Mouse (Mus musculus): ENCODE data around the gene Ccdc142.

Ccdc142 gene

DNA sequence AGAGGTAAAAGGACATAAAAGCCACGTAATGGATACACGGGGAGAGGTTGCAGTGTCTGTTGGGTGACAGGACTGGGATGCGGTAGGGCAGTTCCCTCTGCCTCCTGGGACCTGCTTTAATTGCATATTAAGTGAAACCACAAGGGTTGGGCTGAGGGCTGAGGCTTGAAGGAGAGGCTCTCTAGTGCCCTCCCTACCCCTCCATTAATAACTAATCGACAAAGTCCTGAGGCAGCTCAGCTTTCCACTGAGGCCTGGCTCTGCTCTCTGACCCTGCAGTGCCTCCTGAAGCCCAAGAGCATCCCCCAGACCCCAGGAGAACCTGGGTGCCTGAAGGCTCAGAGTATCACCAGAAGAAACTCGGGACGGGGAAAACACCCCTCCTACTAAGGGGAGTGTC lies 16.9 kb upstream of the Ccdc142 start:
- no peak for DNase-seq (ENCODE audit: low spot score)

DNA sequence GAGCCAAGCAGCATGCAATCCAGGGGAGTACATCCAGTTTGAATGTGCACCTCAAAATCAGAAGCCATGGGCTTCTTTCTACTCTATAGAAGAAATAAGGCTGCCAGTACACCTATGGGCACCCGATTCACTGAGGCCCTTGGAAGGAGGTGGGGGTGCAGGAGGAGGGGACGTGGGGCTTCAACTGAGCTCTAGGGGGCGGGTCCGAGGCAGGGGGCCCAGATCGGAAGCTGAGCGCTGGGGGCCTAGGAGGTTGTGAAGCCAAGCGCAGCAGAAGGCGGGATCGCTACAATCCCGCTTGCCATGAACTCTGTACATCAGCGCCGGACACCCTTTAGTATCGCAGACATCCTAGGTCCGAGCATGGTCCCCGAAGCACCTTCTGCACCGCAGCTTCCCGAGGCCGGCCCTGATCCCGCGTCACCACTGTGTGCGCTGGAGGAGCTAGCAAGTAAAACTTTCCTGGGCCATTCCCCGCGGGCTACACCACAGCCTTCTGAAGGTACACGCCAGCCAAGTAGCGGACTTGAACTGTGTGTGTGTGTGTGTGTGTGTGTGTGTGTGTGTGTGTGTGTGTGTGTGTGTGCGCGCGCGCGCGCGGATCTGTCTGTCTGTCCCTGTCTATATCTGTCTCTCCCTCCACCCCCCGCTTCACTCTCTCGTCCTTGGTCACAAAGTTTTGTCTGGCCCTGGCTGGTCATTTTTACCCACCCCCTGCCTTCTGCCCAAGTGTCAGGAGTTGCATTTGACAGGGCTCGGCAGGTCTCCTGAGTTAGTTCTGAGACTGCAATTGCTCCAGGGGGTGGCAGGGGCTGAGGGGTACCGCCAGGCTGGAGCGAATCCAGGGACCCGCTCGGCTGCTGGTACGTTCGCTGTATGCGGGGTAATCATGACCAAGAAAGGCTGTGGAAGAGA lies 15.0 kb upstream of the Ccdc142 start, which contains the start of gene Lbx2:
Lbx2 (plus strand) TSS at position 247 of the 915 bp plus-strand sequence.
- no peak for DNase-seq (ENCODE audit: low spot score)

DNA sequence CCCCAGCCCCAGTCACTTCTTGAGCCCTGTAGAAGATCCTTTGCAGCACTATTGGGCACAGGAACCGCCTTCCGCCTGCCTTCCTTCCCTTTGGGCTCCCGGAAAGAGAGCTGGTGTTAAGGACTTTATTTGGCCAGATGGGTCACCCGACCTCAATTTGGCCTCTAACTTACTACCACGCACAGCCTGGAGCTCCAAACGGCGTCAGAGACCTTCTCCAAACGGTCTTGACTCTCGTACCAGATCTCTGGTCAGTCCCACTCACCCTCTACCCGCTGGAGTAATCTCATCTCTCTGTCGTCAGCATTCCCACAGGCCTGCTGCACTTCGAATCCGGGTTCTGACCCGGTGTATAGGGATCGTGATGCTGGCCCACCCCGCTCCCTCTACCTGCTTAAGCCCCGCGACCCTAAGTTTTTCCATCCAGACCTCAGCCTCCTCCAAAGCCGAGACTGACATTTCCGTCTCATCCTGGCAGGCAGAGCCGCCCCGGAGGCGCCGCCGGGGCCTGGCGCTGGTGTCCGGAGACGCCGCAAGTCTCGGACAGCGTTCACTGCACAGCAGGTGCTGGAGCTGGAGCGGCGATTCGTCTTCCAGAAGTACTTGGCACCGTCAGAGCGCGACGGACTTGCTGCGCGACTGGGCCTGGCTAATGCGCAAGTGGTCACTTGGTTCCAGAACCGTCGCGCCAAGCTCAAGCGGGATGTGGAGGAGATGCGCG lies 14.0 kb upstream of the Ccdc142 start:
- peak; percentile 71 for DNase-seq (ENCODE audit: low spot score)

DNA sequence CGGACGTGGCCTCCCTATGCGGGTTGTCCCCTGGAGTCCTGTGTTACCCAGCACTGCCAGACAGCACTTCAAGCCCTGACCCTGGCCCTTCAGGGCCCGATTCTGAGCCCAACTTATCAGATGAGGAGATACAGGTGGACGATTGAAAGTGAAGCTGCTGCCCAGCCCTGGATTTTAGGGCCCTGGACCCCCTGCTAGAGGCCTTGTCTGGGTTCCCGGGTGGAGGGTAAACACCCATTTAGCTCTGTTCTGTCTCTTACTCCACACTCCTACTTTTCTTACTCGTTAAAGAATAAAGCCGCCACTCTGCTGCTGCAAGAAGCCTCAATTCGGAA lies 13.5 kb upstream of the Ccdc142 start:
- DNase-seq (ENCODE audit: low spot score): no peak

DNA sequence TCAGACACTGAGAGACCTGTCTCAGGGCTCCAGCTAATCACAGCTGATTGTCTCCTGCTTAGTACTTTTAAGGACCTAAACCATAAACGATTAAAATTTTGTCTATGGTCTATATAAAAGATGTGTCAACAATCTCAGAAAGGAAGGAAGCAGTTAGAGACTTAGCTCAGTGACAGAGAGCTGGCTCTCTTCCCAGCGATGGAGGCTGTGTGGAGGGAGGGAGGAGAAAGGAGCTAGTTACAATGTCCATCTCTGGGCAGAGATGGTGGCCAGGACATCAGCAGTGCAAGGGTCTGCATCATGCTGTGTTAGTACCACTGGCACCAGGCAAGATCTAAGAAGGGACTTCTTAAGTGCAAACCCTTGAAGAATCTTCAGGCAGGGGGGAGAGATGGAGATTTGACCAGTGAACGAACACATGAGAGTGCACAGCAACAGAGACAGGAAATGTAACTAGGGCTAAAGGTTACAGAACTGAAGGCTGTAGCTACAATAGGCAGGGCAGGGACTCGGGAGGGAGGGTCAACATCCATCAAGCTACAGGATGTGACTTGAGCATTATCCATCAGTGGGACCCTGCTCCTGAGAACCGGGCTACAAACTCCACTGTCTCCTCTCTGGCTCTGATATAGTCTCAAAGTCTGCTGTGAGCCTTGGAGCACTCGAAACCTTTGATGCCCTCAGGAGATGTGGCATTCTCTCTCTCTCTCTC lies 8.8 kb upstream of the Ccdc142 start:
- no peak for DNase-seq (ENCODE audit: low spot score)

DNA sequence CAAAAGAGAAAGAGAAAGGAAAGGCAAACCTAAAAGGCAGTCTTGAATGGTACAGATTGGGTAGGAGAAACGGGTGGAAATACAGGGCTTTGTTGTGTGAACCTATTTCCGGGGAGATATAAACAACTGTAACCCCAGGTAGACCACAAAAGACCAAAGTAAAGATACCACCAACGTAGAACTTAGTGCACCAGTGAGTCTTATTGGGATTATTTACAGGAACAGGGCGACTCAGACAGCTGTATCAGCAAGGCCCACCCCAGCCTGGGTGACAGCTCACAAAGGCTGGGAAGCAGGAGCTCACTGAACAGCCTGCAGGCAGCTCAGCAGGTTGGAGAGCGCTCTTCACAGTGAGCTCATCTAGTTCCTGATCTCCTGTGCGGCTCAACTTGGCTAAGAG lies 5.4 kb upstream of the Ccdc142 start:
- DNase-seq (ENCODE audit: low spot score): no peak

DNA sequence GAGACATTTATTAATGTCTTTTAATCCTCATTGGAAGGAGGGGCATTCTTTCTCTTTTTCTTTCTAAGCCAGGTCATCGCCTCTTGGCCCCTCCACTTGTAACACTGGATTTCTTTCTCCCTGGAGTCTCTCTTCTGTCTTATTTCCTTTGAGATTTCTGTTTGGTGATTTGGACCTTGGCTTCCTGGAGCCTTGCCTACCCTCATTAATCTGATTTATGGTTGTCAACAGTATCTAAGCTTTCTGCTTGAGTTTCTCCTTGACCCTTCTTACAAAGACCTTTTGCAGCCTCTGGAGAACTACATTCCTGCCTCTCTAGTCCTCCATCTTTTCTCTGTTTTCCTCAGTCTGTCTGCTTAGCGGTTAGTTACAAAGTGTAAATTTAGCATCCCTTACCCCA lies 3.0 kb upstream of the Ccdc142 start:
- no peak for DNase-seq (ENCODE audit: low spot score)

DNA sequence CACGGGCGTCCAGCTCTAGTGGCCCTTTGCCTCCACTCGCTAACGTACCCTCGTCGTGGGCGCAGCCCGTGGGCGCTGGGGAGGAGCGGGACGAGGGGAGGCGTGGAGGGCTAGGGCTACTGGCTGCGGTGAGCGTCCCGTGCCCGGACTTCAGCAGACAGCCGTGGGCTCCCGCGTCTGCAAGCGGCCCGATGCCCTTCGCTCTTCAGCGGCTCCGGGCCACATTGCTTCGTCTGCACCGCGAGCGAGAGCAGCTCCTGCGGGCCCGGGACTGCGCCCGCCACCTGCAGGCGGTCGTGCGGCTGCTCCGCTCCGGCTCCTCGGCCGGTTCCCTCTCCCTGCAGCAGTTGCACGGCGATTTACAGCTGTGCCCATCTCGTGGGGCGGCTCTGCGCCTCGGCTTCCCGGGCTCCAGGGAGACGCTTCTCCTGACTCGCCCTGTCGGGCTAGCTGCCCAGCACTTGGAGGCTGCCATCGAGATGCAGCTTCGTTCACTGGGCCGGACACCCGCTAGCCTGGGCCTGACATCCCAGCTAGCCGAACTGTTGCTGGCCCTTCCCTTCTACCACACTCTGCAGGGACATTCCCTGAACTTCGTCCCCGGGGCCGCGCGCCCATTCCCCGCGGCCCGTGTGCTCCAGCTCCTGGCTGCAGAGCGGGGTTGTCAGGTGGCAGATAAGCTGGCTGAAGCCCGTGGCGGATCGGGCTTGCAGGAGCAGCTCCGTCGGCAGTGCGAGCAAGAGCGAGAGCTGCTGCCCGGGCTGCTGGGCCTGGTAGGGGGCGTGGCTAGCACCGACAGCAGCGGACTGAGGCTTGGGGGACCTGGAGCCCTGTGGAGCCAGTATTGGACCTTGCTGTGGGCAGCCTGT lies 521 bp downstream of the Ccdc142 start:
- peak; percentile 63 for DNase-seq (ENCODE audit: low spot score)

DNA sequence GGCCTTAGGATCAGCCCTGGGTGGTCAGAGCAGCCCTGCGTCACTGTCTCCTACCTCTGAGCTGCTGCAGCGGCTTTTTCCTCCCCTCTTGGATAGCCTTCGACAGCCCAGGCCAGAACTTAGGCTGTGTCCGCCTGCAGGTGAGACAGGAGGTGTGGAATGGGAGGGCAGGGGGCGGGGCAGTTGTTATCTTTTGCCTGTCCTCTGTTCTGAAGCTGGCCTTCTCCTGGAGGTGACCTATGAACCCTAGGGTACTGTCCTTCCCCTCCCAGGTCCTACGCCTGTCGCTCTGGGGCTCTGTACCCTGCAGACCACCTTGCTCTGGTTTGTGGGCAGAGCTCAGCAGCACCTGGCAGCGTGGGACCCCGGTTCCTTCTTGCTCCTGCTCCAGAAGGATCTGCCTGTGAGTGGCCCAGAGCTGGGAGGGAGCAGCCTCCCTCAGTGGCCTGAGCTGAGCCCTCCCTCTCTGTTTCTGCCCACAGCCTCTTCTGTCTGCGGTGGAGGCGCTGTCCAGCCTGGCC lies 1.8 kb downstream of the Ccdc142 start:
- no peak for DNase-seq (ENCODE audit: low spot score)

DNA sequence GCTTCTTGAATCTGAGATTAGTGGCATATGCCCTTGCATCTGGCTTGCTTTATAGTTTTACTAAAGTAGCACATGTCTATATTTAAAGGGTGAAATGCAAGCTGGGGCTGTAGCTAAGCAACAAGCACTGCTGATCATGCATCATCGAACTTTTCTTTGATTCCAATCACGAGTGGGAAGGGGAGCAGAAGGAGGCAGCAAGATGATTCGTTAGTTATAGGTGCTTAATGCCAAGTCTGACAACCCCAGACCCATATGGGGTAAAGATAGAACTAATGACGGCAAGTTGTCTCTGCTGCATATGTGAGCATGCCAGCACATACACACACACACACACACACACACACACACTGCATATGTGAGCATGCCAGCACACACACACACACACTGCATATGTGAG lies 2.8 kb downstream of the Ccdc142 start:
- DNase-seq (ENCODE audit: low spot score): no peak

DNA sequence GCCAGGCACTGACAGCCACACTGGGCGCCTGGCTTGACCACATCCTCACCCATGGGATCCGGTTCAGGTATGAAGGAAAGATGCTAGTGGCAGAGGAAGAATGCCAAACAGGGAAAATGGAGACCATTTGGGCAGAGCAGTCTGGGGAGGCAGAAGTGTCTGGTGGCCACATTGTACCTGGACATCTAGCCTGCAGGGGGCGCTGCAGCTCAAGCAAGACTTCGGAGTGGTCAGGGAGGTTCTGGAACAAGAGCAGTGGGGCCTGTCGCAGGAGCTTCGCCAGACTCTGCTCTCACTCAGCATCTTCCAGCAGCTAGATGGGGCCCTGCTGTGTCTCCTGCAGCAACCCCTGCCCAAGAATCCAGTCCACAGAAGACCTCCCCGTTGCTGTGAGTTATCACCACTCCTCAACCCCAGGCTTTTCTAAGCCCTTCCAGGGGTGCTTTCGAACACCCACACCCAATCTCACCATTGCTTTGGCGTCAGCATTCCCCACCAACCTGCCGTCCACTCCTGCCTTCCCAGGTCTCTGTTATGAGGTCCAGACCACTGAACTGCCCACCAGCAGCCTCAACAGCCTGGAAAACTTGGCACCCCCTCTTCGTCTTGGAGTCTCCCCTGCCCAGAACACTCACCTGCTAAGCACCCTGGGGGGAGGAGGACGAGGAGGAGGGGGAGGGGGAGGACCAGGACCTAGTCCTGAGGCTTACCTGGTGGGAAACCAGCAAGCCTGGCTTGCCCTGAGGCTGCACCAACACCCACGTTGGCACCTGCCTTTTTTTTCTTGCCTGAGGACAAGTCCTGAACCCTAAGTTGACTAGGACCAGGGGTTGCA lies 6.4 kb downstream of the Ccdc142 start:
- DNase-seq (ENCODE audit: low spot score): peak; percentile 92

DNA sequence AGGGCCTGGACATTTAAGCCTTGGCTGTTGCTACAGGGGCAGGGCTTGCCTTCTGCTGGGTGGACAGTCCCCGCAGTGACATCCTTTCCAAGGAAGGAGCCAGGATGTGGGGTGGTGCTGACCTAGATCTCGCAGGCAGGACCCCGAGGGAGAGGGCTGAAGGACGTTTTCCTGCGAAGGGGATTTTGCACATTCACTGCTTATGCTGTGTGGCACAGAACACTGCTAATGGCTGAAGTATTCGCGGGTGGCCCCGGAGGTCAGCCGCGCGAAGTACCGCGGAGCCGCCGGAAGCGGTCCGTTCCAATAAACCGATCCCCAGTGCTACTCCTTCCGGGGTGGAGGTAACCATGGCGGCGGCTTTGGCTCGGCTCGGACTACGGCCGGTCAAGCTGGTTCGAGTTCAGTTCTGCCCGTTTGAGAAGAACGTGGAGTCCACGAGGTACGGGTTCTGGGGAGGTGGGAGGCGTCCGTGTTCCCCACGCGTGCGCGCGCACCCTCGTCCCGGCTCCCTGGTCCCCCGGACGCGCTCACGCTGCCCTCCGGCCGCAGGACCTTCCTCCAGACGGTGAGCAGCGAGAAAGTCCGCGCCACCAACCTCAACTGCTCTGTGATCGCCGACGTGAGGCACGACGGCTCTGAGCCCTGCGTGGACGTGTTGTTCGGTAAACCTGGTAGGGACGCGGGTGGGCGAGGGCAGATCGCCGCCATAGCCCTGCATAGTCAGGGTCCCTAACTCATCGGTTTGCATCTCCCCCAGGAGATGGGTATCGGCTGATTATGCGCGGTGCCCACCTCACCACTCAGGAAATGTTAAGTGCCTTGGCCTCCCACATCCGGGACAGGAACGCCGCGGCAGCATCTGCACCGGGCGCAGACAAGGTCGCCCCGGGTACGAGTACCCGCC lies 7.6 kb downstream of the Ccdc142 start, which contains the start of gene Mrpl53:
Mrpl53 (plus strand) TSS at position 279 of the 907 bp plus-strand sequence.
- peak; percentile 83 for DNase-seq (ENCODE audit: low spot score)

DNA sequence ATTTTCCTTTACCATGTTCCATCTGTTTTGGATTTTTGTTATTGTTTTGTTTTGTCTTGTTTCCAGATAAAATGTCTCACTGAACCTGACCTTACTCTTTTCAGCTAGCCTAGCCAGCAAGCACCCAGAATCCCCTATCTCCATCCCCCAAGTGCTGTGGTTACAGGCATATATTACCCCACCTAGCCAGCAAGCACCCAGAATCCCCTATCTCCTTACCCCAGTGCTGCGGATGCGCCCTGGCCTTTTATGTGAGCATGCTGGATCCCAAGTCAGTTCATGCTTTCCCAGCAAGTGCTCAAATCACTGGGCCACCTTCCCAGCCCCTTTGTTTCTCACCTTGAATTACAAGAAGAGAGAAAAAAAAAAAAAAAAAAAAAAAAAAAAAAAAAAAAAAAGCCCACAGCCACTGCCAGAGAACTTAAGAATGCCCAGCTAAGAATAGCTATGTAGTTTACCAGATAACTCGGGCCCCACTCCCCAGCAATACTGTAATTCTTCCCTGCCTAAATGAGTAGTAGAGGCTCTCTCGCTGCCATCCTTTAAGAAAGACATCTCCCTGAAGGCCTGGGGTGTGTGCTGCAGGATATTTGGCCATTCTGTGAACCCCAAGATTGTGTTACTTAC lies 10.2 kb downstream of the Ccdc142 start:
- DNase-seq (ENCODE audit: low spot score): no peak

DNA sequence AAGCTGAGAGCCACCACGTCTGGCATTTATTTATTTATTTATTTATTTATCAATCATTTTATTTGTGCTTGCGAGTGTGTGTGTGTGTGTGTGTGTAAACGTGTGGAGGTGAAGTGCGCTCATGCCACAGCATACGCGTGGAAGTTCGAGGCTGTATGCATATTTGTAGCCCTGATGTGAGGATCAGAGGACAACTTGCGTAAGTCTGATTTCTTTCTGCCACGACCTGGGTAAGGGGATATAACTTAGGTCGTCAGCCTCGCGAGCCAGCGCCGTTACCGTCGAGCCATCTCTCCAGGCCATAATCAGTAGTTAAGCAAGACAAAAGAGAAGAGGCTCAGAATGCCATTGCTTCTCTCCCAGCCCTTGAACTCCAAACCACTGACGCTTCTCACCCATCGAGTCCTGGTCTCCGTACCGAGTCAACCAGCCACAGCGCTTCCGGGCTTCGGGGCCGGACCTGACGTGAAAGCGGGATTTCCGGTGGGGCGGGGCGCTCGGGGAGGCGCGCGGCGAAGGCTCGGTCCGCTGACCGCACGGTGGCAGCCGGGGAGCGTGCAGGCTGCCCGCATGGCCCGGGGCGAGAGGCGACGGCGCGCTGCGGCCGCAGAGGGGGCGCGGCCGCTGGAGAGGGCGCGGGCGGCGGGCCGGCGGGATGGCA lies 13.7 kb downstream of the Ccdc142 start, which contains the start of gene Mogs:
Mogs (plus strand) TSS at position 486 of the 661 bp plus-strand sequence.
- DNase-seq (ENCODE audit: low spot score): peak; percentile 94

DNA sequence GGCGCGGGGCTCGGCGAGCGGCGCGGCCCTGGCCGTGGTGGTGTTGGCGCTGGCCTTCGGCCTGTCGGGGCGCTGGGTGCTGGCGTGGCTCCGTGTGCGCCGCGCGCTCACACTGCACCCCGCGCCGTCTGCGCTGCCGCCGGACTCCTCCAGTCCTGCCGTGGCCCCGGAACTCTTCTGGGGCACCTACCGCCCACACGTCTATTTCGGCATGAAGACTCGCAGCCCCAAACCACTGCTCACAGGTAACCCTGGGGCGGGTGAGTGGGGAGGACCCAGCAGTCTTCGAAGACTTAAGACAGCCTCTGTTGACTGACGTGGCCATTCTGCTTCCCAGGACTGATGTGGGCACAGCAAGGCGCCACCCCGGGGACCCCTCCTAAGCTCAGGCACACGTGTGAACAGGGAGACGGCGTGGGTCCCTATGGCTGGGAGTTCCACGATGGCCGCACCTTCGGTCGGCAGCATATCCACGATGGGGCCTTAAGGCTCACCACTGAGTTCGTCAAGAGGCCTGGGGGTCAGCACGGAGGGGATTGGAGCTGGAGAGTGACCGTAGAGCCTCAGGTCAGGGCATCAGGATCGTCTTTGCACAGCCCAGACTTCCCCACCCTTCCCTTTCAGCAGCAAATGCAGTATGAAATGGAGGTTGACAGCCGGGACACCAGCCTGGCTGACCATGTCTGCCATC lies 14.4 kb downstream of the Ccdc142 start:
- no peak for DNase-seq (ENCODE audit: low spot score)

DNA sequence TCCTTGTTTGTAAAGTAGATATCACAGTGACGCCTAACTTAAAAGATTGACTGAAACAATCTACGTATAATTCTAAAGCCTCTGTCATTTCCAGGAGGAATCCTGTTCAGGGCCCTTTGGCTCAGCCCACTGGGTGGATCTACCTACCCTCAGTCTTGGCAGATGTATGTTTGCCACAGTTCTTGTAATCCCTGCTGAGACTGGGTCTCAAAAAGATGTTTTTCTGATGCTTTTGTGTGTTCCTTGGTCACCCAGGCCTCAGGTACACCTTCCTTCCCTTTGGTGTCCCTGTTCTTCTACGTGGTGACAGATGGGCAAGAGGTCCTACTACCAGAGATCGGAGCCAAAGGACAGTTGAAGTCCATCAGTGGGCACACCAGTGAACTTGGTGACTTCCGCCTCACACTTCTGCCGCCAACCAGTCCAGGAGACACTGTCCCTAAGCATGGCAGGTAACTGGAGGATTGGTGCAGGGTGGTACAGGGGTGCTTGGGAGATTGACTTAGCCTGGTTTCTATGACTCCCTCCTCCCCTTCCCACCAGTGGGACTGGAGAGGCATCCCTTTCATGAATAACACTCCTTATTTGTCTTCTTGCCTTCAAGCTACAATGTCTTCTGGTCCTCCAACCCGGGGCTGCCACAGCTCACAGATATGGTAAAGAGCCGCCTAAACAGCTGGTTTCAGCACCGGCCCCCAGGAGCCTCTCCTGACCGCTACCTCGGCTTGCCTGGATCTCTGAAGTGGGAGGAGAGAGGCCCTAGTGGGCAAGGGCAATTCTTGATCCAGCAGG lies 15.2 kb downstream of the Ccdc142 start:
- no peak for DNase-seq (ENCODE audit: low spot score)

DNA sequence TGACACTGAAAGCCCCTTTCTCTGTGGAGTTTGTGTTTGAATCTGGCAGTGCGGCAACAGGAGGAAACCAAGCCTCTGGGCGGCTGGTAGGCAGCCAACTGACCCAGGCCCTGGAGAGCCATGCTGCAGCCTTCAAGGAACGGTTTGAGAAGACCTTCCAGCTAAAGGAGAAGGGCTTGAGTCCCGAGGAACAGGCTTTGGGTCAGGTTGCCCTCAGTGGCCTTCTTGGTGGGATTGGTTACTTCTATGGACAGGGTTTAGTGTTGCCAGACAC lies 15.7 kb downstream of the Ccdc142 start:
- DNase-seq (ENCODE audit: low spot score): no peak

All from MN1 (cell line).